Mouse (Mus musculus): ENCODE results near the gene Maats1.

GRCm38 (mm10) chr16:38306571-38307220, 35.2 kb downstream of the Maats1 start:
- TF ChIP-seq POLR2A (IDR thresholded peaks at IDR 0.05; ENCODE audit: extremely low read depth, insufficient read depth, low read length) (no peak), CTCF (IDR thresholded peaks at IDR 0.05; ENCODE audit: extremely low read depth, insufficient read depth, low read length) (0 out of 2 replicates have a peak, but pooled peaks have one; percentile 22)
